Mouse (Mus musculus): ENCODE results near the gene Olfr452. TPM values are rescaled to one million over a fixed set of nuclear protein-coding genes. Genes with fewer than 3 reads are reported as not detected.

Gene Olfr452
- polyA plus RNA-seq (2012; ENCODE audit: insufficient read depth, insufficient read length, low replicate concordance, missing spikeins): not detected in 2 replicates

- Histone ChIP-seq H3K4me3 (ENCODE audit: insufficient read depth, low read depth, low read length) (no peak within 1 kb of the TSS), H3K4me1 (ENCODE audit: control insufficient read depth, insufficient read depth, low read length) (no peaks in the 10 kb centered on the region), H3K27ac (ENCODE audit: insufficient read depth, low read depth, low read length) (no peak within 1 kb of the TSS)
- TF ChIP-seq POLR2A (IDR thresholded peaks at IDR 0.05; ENCODE audit: insufficient read depth, low read depth, low read length): no peak
- no peak for TF ChIP-seq CTCF (IDR thresholded peaks at IDR 0.05; ENCODE audit: insufficient read depth, low read depth, low read length)
Observed at GRCm38 (mm10) chr6:42784793-42785192, at the start of gene Olfr452. TSS of gene Olfr452 (plus strand) at chr6:42785093.

- TF ChIP-seq CTCF (IDR thresholded peaks at IDR 0.05; ENCODE audit: insufficient read depth, low read depth, low read length): no peak
- Histone ChIP-seq H3K27ac (ENCODE audit: insufficient read depth, low read depth, low read length) (no peak within 1 kb of the TSS), H3K4me1 (ENCODE audit: control insufficient read depth, insufficient read depth, low read length) (no peaks in the 10 kb centered on the region), H3K4me3 (ENCODE audit: insufficient read depth, low read depth, low read length) (no peak within 1 kb of the TSS)
- 68% methylated on average over 1 of the region's 1 CpGs for WGBS
Observed at GRCm38 (mm10) chr6:42739071-42739470, 45.8 kb upstream of the Olfr452 start, which contains the start of gene Olfr453. TSS of gene Olfr453 (plus strand) at chr6:42739371.

- Histone ChIP-seq H3K27ac (ENCODE audit: insufficient read depth, low read depth, low read length) (no peak overlapping the region), H3K4me1 (ENCODE audit: control insufficient read depth, insufficient read depth, low read length) (no peaks in the 10 kb centered on the region)
- WGBS: 76% methylated on average over 5 of the region's 5 CpGs
Observed at GRCm38 (mm10) chr6:42742303-42742702, 42.6 kb upstream of the Olfr452 start.

GRCm38 (mm10) chr6:42747846-42748245 is 37.0 kb upstream of the Olfr452 start:
- no peak overlapping the region for H3K27ac ChIP-seq (ENCODE audit: insufficient read depth, low read depth, low read length)
- TF ChIP-seq POLR2A (IDR thresholded peaks at IDR 0.05; ENCODE audit: insufficient read depth, low read depth, low read length): no peak
- no peak overlapping the region for H3K4me3 ChIP-seq (ENCODE audit: insufficient read depth, low read depth, low read length)
- no peaks in the 10 kb centered on the region for H3K4me1 ChIP-seq (ENCODE audit: control insufficient read depth, insufficient read depth, low read length)

More at GRCm38 (mm10) chr6:42742303-42742702, 42.6 kb upstream of the Olfr452 start:
- no peak overlapping the region for H3K4me3 ChIP-seq (ENCODE audit: insufficient read depth, low read depth, low read length)
- TF ChIP-seq CTCF (IDR thresholded peaks at IDR 0.05; ENCODE audit: insufficient read depth, low read depth, low read length) (no peak), POLR2A (IDR thresholded peaks at IDR 0.05; ENCODE audit: insufficient read depth, low read depth, low read length) (no peak)

GRCm38 (mm10) chr6:42756104-42756503 is 28.8 kb upstream of the Olfr452 start, which contains the start of gene Olfr38:
TSS of gene Olfr38 (plus strand) at chr6:42756404.
- H3K27ac ChIP-seq (ENCODE audit: insufficient read depth, low read depth, low read length): no peak within 1 kb of the TSS
- TF ChIP-seq CTCF (IDR thresholded peaks at IDR 0.05; ENCODE audit: insufficient read depth, low read depth, low read length) (no peak), POLR2A (IDR thresholded peaks at IDR 0.05; ENCODE audit: insufficient read depth, low read depth, low read length) (no peak)
- H3K4me1 ChIP-seq (ENCODE audit: control insufficient read depth, insufficient read depth, low read length): no peaks in the 10 kb centered on the region
- no peak within 1 kb of the TSS for H3K4me3 ChIP-seq (ENCODE audit: insufficient read depth, low read depth, low read length)
- WGBS: 78% methylated on average over 1 of the region's 1 CpGs

- no peak overlapping the region for H3K4me3 ChIP-seq (ENCODE audit: insufficient read depth, low read depth, low read length)
- TF ChIP-seq CTCF (IDR thresholded peaks at IDR 0.05; ENCODE audit: insufficient read depth, low read depth, low read length) (no peak), POLR2A (IDR thresholded peaks at IDR 0.05; ENCODE audit: insufficient read depth, low read depth, low read length) (no peak)
- no peak overlapping the region for H3K27ac ChIP-seq (ENCODE audit: insufficient read depth, low read depth, low read length)
- 91% methylated on average over 1 of the region's 1 CpGs for WGBS
- H3K4me1 ChIP-seq (ENCODE audit: control insufficient read depth, insufficient read depth, low read length): no peaks in the 10 kb centered on the region
Observed at GRCm38 (mm10) chr6:42777066-42777465, 7.8 kb upstream of the Olfr452 start.

- no peak overlapping the region for H3K27ac ChIP-seq (ENCODE audit: insufficient read depth, low read depth, low read length)
- WGBS: 50% methylated on average over 4 of the region's 4 CpGs
- TF ChIP-seq CTCF (IDR thresholded peaks at IDR 0.05; ENCODE audit: insufficient read depth, low read depth, low read length): no peak
- TF ChIP-seq POLR2A (IDR thresholded peaks at IDR 0.05; ENCODE audit: insufficient read depth, low read depth, low read length): no peak
- H3K4me1 ChIP-seq (ENCODE audit: control insufficient read depth, insufficient read depth, low read length): no peaks in the 10 kb centered on the region
- no peak overlapping the region for H3K4me3 ChIP-seq (ENCODE audit: insufficient read depth, low read depth, low read length)
Observed at GRCm38 (mm10) chr6:42790247-42790948, 5.5 kb downstream of the Olfr452 start.

GRCm38 (mm10) chr6:42790949-42791556 is 6.2 kb downstream of the Olfr452 start:
- H3K27ac ChIP-seq (ENCODE audit: insufficient read depth, low read depth, low read length): no peak overlapping the region
- no peak for TF ChIP-seq CTCF (IDR thresholded peaks at IDR 0.05; ENCODE audit: insufficient read depth, low read depth, low read length)
- no peak for TF ChIP-seq POLR2A (IDR thresholded peaks at IDR 0.05; ENCODE audit: insufficient read depth, low read depth, low read length)

GRCm38 (mm10) chr6:42794982-42795381 is 10.1 kb downstream of the Olfr452 start:
- TF ChIP-seq POLR2A (IDR thresholded peaks at IDR 0.05; ENCODE audit: insufficient read depth, low read depth, low read length) (no peak), CTCF (IDR thresholded peaks at IDR 0.05; ENCODE audit: insufficient read depth, low read depth, low read length) (no peak)
- WGBS: 92% methylated on average over 3 of the region's 3 CpGs
- Histone ChIP-seq H3K4me1 (ENCODE audit: control insufficient read depth, insufficient read depth, low read length) (no peaks in the 10 kb centered on the region), H3K27ac (ENCODE audit: insufficient read depth, low read depth, low read length) (no peak overlapping the region), H3K4me3 (ENCODE audit: insufficient read depth, low read depth, low read length) (no peak overlapping the region)

More at GRCm38 (mm10) chr6:42790949-42791556, 6.2 kb downstream of the Olfr452 start:
- Histone ChIP-seq H3K4me3 (ENCODE audit: insufficient read depth, low read depth, low read length) (no peak overlapping the region), H3K4me1 (ENCODE audit: control insufficient read depth, insufficient read depth, low read length) (no peaks in the 10 kb centered on the region)
- WGBS: 54% methylated on average over 9 of the region's 9 CpGs

Measured in olfactory bulb, adult 2 months (tissue).